Mouse (Mus musculus): ENCODE data around the gene Ank2.
"Not testable (repeated sequence)": the region's sequence is repeated elsewhere in the genome, so short reads cannot be mapped to it uniquely, and the experiment has no call there.

Ank2 gene

DNA sequence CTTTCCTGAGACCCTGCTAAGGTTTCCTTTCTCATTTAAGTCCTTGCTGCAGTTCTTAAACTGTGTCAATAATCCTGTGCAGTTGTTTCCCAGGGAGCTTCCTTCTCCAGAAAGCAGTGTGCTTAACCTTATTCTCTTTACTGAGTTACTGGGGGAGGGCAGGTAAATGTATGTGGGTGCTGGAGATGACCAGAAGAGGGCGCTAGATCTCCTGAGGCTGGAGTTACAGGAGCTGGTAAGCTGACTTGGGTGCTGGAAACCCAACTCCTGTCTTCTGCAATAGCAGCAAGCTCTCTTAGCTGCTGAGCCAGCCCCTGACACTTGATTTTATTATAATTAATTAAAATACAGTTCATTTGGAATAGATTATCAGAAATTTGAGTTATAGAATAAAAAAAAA is 84.7 kb downstream of the Ank2 start:
- DNase-seq (ENCODE audit: low spot score) = no peak

DNA sequence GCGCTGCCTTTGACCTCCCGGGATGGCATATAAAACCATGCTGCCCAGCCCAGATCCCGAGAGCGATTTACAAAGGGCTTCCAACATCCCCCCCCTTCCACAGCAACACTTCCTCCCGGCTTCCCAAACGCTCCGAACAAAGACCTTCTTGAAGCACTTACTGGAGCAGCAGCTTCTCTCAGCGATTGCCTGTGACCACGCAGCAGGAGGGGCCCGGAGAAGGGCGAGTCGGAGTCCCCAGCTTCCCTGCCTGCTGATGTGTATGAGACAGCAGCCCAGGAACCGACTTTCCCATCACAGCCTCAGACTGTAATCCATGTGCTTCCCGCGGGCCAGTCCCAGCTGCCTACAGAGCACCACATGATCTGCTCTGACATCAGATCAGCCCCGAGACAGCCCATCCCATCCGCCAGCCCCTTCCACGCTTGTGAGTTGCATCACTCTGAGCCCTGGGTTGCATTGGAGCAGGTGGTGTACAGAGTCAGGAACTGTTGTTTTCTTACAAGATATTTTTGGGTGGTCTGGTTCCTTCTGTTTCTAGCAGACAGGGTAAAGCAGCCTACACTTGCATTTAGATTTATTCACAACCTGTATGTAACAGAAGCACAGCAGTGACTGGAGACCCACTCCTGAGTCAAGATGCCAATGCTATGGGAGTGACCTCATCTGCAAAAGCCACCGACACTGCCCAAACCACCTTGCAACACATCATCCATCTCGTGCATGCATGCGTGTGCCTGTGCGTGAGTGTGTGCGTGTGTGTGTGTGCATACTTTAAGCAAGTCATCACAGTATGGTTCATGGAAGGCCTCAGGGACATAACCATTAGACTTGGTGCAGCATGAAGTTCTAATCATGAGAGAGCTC is 90.2 kb downstream of the Ank2 start:
- peak; percentile 86 for DNase-seq (ENCODE audit: low spot score)

DNA sequence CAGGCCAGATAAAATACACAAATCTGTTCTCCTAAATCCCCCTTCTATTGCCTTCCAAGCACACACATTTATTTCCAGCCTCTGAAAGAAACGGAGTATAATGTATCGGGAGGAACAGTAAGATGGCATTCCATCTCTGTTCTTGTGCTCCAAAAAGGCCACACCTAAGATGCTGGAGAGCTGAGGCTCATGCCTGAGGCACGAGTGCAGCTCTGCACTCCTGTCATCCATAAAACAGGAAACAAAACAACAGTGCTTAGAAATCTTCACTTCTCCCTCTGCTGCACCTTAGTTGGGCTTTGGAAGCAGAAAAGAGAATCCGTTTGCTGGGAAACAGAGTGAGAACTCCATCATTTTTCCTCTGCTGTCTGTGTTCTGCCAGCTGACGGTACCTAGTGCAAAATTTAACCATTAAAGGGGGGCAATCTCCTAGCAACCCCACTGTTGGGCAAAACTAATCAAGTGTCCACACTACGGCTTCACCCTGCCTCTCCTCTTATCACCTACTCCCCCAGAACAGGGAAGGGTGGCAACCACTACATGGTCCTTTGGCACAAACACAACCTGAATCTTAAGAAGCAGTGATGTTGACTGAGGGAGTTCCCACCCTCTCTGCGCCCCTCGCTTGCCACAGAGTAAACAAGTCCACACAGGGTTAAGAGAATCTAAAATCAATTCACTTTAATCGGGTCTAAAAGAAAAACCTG is 91.1 kb downstream of the Ank2 start:
- no peak for DNase-seq (ENCODE audit: low spot score)

DNA sequence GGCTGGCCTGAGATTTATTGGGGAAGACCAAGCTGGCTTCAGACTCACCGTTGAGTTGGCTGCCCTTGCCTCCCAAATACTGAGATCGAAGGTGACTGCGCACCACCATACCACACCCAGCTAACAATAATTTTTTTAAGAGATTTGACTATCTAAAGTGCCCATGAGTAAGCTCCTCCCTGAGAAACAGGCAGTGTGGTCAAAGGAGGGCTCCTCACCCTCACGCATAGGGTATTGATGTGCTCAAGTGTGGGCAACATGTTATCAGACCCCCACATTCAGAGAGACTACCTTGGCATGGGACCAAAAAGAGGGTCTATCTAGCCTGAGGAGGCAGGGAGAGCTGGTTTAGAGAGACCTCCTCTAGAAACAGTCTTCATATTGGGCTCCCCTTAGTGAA is 92.3 kb downstream of the Ank2 start:
- no peak for DNase-seq (ENCODE audit: low spot score)

DNA sequence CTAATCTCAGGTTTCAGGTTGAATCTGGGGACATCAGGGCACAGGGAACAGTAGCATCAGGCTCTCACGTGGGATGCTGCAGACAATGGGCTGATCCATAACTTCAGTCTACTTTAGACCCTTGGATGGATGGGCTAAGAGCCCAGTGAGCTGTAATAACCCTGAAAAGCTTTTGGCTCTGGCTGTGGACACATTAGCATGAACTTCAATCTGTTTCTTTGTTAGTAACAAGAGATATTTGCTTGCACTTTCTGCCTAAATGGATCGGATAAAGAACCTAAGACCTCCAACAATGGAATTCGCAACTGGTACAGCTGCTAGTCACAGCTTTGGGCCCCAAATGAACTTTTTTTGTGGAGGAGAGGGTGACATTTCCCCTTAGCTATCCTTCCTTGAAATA is 94.8 kb downstream of the Ank2 start:
- no peak for DNase-seq (ENCODE audit: low spot score)

DNA sequence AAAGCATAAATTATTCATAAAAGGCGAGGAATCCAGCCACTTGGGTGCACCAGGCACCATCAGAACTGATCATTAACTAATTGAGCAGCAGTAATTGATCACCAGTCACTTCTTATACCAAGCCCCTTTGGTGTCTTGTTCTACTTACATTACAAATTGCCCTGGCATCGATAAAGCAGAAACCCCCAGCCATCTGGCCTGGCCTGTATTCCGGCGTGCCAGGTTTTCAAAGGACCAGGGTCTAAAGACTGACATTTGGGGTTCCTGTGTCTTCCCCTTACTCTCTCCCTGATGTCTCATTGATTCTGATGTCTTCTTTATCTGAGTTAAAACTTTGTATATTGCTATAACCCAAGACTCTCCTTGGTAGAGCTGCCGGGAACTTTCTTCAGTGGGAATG is 98.2 kb downstream of the Ank2 start:
- DNase-seq (ENCODE audit: low spot score) = no peak

DNA sequence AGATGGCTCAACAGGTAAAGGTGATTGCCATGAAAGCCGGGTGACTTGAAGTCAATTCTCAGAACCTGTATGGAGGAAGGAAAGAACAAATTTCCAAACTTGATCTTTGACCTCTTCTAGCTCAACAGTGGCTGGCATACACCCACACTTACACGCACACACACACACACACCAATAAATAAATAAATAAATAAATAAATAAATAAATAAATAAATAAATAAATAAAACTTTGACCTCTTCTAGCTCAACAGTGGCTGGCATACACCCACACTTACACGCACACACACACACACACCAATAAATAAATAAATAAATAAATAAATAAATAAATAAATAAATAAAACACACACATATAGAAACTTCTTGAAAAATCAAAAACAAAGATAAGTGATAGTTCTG is 98.7 kb downstream of the Ank2 start:
- DNase-seq (ENCODE audit: low spot score) = not testable (repeated sequence)

DNA sequence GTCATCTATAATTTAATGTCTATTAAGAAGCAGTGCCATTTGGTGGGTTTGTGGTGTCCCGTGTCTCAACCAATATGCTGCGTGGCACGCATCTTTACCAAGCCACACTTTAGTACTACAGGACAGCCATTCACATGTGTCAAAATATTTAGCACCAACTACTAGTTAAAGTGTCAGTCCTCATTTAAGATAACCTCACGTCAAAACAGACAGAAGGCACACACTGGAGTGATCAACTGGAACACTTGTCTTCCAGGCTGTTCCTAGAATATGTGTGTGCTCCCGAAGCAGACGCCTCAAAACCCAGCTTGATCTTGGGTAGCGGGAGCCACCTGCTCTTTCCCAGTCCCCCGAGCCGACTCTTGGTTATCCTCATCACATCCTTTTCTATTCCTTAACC is 101.4 kb downstream of the Ank2 start:
- DNase-seq (ENCODE audit: low spot score) = no peak

DNA sequence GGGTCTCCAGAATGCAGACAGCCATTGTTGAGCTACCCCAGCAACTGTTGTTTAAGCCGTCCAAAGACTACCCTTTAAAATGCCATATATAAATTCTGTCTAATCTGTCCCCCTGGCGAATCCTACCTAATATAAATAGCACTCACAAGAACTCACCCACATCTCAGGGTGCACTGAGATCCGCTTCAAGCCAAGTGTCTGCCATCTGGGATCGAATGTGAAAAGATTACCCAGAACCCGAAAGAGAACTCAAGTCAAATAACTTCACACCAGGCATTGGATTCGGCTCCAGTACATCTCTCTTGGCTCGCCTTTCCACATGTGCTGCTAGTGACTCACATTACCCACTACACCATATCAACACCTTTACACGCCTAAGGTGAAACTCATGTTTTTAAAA is 103.9 kb downstream of the Ank2 start:
- DNase-seq (ENCODE audit: low spot score) = no peak

DNA sequence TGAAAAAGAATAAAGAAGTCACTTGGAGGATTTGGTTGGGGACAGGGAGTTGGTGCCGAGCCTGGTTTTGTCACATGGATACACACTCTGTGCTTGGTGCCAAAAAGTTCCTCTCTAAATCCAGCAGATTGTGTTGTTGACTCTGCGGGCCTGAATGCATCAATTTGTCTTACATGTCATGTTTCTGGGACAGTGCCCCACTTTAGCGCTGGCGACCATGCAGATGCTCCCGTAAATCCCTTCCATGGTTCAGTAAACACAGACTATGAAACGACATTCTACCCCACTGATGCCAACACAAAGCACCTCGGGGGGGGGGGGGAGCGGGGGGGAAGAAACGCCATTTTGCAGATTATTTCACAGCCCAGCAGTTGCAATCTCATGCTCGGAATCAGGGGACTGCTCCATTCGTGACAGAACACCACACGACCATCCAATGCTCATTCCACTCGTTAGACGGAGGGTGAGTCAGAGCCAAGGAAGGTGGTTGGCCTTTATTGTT is 112.1 kb downstream of the Ank2 start:
- DNase-seq (ENCODE audit: low spot score) = no peak

DNA sequence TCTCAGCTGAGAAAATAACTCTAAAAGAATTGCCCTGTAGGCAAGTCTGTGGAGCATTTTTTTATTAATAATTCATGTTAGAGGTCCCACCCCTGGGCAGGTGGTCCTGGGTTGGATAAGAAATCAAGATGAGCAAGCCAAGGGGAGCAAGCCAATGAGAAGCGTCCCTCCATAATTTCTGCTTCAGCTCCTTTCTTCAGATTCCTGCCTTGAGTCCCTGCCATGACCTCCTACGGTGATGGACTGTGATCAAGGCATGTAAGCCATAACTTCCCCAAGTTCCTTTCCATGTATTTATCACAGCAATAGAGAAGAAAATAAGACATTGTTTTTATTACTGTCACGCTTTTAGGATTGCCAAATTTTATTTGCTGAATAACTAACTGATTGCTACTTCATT is 115.9 kb downstream of the Ank2 start:
- DNase-seq (ENCODE audit: low spot score) = no peak

DNA sequence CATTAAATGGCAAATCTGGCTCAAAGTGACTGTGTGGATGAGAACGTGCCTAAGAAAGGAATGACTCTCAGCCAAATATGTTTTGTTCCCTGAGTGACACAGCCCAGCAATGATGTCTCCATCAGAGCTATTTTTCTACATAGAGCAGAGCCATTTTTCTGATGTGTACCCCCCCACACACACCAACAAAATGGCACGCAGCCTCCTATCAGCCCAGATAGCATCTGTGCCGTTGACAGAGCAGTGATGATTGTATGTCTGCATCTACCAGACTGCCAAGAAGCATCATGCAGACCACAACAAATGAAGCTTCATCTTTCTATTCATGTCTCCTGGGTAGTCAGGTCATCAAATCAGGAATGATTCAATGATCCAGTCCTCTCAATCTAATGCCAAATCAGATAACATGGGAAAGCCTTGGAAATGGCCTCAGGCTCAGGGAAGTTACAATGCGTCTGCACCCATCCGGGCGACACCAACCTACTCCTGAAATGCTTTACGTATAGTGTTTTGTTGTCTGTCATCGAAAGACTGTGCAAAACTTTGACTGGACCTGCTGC is 122.2 kb downstream of the Ank2 start:
- DNase-seq (ENCODE audit: low spot score) = no peak

DNA sequence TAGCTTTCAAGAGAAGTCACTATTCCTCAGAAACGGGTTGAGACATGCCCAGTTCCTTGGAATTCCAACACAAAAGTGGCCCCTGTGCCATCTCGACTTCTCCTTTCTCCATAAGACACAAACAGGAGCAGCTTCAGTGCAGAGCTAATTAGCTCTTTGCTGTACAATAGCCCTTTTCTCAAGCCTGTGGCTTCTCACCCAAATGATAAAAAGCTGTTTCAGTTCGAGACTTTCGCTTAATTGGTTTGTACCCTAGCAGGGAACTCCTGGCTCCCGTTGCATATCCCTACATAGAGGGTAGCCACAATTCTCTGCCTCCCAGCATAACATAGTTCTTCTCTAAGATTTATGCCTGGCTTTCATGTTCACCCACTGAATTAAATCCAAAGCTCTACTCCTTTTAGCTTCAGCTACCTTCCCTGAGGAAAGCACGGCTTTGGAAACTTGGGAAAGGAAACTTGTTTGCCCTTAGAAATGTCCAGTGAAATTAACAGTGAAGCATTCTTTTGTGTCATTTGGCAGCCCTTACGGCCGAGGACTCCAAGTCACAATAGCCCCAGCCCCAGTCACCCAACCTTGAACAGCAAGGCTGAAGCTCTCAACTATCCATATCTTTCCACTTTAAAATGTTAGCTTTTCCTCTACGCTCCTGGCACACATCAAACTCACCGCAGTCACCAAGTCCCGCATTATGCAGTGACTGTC is 123.0 kb downstream of the Ank2 start:
- DNase-seq (ENCODE audit: low spot score) = no peak

DNA sequence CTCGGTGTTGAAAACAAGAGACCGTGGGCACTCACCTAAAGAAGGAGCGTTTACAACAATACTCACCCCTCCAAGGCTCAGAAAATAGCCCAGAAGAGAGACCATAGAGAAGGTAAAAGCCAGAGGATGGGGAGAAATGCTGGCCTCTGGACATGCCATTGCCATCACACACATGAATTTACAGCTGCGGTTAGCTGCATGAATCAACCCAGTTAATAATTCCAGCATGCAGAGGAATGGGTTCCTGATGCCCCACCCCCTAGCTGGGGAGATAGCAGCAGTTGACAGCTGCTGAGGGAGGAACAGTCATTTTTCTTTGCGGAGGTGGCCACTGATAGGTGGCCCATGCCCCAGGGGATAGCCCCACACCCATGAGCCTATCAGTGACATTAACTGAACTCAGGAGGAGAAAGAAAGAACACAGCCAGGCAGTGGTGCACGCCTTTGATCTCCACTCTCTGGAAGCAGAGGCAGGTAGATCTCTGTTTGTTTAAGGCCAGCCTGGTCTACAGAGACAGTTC is 124.9 kb downstream of the Ank2 start:
- no peak for DNase-seq (ENCODE audit: low spot score)

DNA sequence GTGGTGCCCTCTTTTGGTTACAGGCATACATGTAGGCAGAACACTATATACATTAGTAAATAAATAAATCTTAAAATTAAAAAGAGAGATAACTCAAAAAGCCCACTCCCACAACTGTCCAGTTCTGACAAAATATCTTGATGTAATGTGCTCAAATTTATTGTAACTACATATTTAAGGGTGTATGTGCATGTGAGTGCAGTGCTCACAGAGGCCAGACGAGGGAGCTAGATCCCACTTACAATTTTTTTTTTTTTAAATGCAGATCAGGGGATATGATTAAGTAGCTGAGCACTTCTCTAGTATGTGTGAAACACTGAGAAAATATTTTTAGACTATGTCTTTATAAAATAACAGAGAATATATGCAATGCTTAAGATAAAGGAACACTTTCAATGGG is 127.4 kb downstream of the Ank2 start:
- DNase-seq (ENCODE audit: low spot score) = no peak

DNA sequence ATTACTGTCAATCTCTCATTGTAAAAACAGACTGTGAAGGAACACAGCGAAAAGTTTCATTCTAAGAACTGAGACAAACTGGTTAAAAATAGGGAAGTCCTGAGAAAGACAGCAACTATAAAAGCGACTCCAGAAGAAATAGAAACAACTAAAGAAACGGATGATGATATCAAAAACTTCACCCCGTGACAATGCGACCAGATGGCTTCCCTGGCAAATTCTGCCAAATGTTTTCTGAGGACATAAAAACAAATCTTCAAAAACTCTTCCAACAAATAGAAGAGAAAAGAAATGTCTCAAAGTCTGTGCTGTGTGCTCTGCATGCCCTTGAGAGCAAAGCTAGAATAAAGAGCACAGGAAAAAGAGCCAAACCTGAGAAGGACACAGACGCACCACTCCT is 129.6 kb downstream of the Ank2 start:
- no peak for DNase-seq (ENCODE audit: low spot score)

DNA sequence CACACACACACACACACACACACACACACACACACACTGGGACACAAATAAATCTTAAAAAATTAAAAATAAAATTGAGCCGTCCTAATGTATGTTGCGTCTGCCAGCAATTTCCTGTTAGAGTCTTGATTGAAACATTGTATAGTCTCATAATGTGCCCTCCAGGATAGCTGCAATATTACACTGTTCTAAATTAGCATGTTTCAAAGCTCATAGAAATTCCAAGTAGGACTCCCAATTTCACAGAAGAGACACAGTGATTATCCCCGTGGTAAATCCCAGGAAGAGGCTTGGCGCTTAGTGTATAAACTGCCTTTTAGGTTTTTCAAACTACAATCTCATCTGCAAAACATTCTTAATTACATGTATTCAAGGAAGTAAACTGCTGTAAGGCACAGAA is 131.7 kb downstream of the Ank2 start:
- no peak for DNase-seq (ENCODE audit: low spot score)

DNA sequence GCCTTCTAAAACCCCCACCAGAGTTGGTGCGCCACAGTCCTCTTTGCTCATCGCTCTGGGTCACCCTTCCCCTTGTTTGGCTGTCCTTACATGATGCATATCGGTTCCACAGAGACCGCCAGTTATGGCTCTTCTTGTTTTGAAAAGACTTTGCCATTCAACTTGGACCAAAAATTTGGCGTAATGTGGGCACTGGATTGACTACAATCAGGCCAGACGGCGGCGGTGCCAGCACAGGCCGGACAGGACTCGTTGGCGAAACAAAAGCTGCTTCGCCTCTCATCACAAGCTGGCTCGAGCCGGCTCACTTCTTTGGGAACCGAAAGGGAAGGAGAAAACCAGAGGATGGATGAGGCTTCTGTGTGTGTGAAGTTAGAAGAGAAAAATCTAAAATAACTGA is 135.6 kb downstream of the Ank2 start:
- DNase-seq (ENCODE audit: low spot score) = no peak

DNA sequence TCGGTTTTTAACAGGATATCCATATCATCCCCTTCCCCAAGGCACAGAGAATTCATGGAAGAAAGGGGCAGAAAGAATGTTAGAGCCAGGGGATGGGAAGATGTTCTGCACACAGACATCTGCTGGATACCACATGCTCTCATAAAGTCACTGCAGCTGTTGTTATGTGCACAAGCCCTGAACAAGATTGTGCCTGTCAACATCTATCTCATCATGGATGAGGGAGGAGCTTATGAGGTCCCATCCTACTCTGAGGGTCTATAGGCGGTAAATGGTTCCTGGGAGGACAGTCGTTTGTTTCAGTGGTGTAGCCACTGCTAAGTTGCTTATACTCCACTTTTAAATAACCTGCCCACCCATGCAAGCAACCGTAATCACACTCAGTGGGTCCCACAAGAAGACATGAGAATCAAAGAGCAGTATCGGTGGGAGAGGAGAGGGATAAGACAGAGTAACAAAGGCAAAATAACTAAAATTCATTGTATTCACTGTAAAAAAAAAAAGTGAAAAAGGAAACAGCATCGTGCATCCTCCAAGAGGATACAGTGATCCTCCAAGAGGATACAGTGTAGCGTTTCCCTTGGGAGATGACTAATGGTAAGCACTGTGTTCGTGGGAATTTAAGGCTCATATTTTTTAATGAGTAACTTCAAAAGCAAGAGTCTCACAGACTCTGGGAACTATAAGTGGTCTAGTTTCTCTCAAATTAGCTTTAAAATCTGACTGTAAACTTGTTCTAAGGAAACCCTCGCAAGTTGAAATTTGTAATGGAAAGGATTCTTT is 136.3 kb downstream of the Ank2 start:
- DNase-seq (ENCODE audit: low spot score) = no peak

DNA sequence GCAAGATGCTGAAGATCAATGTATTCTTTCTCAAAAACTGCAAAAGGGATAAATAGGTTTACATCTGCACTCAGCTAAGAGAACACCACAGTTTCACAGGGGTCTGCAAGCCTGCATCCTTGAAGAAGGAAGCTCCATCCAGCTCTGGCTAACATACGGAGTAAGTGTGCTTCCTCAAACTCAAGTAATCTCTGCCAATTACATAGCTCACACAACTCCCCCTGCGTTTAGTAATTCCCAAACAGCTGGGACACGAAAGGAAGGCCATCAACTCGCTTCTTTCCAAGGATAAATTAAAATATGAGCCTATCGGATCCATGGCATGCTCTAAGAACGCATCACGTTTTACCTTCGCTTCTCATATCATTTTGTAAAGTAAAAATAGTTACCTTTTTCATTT is 137.3 kb downstream of the Ank2 start:
- DNase-seq (ENCODE audit: low spot score) = no peak

DNA sequence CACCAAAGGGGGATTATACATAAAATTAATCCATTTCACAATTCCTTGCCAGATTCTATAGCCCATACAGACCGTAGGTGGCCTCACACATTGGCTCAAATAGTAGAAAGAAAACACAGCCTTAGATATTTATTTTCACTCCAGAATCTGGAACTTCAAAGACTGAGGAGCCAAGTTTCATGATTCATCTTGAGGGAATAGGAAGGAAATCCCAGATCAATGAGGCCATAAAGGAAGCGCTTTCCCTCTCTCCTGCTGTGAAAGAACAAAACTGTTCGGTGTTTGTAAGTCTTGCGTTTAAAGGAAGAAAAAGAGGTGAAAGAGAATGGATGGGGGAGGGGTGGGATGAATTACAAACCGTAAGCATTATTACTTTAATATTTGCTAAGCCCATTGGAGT is 137.8 kb downstream of the Ank2 start:
- no peak for DNase-seq (ENCODE audit: low spot score)

DNA sequence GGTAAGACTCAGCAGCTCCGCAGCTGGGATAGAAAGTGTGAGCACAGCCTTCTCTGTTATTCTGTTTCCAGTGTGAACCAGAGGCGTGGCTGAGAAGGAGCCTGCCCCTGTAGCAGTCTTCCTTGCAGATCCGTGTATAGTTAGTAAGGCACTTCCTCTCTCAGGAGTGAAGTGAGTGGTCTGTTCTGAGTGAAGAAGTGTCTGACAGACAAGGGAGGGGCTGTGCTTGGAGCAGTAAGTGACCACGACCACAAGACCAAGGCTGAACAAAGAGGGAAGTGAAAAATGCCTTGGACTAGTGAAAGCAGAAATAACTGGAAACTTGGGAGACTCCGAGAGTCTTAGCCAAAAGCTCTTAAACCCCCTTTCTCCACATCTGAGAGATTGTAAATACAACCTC is 143.9 kb downstream of the Ank2 start:
- no peak for DNase-seq (ENCODE audit: low spot score)

Measured in left cerebral cortex, adult 11 months (tissue).